Mouse (Mus musculus): ENCODE measurements around the gene B3gat1. TPM values are rescaled to one million over a fixed set of nuclear protein-coding genes. Genes with fewer than 3 reads are reported as not detected.

Gene B3gat1
- polyA plus RNA-seq, 1 experiment from 2014 or later: 0.19 TPM

DNA sequence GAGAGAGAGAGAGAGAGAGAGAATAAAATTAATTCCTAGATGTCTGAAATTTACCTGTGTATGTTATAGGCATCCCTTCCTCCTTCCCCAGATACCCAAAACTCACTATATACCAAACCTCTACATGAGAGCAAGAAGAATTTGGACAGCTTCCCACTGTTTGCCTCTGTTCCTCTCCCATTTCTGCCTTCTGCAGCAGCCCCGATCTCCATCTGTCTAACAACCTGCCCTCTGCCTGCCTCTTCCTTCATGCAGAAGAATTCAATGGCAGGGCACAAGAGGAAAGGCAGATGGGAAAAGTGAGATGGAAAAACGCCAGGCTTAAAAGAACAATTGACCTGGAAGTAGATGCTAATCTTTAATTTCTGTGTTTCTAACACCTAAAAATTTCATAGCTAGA is 5.0 kb upstream of the B3gat1 start:
- H3K4me1 ChIP-seq: peaks cover 5% of the 10 kb centered on the region; the same call in 1 of the 2 replicates
- H3K4me2 ChIP-seq (replicated peaks): no peak overlapping the region
- H3K9ac ChIP-seq: no peak overlapping the region
- no peaks in the 10 kb centered on the region for H3K9me3 ChIP-seq
- WGBS: 79% methylated on average over 2 of the region's 2 CpGs
- no peak for ATAC-seq (ENCODE audit: low FRiP score, low read depth)
- no peaks in the 10 kb centered on the region for H3K36me3 ChIP-seq
- H3K27ac ChIP-seq: no peak overlapping the region
- H3K4me3 ChIP-seq: no peak overlapping the region
- H3K27me3 ChIP-seq: peaks cover 24% of the 10 kb centered on the region

DNA sequence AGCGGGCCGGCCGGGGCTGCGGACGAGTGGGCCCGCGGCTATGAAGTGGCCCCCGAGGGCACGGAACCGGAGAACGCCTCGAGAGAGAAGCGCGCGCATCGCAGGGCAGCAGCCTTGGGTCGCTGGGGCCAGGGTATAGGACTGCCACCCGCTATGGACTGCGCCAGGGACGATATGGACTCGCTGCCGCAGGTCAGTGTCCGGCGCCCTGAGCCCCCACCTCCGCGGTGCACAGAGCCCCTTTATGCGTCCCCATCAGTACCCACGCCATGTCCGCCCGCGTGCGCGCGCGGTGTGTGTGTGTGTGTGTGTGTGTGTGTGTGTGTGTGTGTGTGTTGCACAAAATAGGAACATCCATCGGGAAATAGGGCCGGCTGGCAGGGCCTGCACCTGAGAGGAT is 458 bp downstream of the B3gat1 start:
- 2% methylated on average over 37 of the region's 37 CpGs for WGBS
- peak overlapping the region; percentile 65 for H3K9ac ChIP-seq
- peak; percentile 52 for ATAC-seq (ENCODE audit: low FRiP score, low read depth)

DNA sequence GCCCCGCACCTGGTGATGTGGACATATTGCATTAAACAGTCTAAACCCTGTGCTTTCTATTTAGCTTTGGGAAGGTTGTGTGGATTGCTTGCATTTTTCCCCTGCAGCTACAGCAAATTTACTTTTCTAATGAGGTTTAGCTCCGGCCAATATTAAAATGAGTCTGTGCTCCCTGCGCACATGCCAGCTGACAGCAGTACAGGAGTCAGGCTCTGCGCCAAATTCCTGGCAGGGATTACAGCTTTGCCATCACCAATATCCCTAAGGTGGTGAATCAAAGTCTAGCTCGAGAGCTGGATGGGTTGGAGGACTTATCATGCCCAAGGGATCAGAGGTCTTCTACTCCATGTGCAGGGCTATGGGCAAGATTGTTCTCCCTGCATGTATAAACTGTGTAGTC is 3.6 kb downstream of the B3gat1 start:
- H3K4me2 ChIP-seq (replicated peaks): no peak overlapping the region
- ATAC-seq (ENCODE audit: low FRiP score, low read depth): no peak

More for the DNA sequence above, 458 bp downstream of the B3gat1 start:
- peaks cover 57% of the 10 kb centered on the region for H3K27me3 ChIP-seq
- peak overlapping the region; percentile 95 for H3K4me2 ChIP-seq (replicated peaks)
- no peak overlapping the region for H3K27ac ChIP-seq
- no peaks in the 10 kb centered on the region for H3K36me3 ChIP-seq
- H3K9me3 ChIP-seq: no peaks in the 10 kb centered on the region
- H3K4me3 ChIP-seq: peak overlapping the region; percentile 55
- H3K4me1 ChIP-seq: peaks cover 14% of the 10 kb centered on the region

DNA sequence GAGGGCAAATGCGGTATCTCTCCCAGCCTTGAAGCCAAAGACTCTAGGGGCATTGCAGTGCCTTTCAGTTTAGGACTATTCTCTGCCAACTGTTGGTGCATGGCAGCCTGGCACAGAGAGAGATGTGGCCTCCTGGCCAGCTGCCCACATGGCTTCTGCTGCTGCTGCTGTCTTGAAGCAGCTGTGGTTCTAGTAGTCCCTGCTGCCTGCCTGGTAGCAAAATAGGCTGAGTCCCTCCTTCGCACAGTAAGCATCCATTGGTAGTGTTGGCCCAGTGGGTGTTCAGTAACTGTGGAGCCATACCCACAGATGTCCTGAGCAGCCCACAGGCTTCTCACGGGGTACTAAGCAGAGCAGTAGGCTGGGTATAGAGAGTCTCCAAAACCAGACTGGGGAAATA is 9.3 kb downstream of the B3gat1 start:
- H3K4me2 ChIP-seq (replicated peaks): no peak overlapping the region
- 94% methylated on average over 3 of the region's 3 CpGs for WGBS
- no peaks in the 10 kb centered on the region for H3K9me3 ChIP-seq
- no peak overlapping the region for H3K4me3 ChIP-seq
- H3K9ac ChIP-seq: no peak overlapping the region
- H3K36me3 ChIP-seq: no peaks in the 10 kb centered on the region
- ATAC-seq (ENCODE audit: low FRiP score, low read depth): no peak
- no peaks in the 10 kb centered on the region for H3K4me1 ChIP-seq
- H3K27ac ChIP-seq: no peak overlapping the region
- H3K27me3 ChIP-seq: no peaks in the 10 kb centered on the region

More for the DNA sequence above, 3.6 kb downstream of the B3gat1 start:
- Histone ChIP-seq H3K9me3 (no peaks in the 10 kb centered on the region), H3K4me3 (no peak overlapping the region), H3K27ac (no peak overlapping the region), H3K27me3 (peaks cover 48% of the 10 kb centered on the region), H3K4me1 (peaks cover 14% of the 10 kb centered on the region), H3K9ac (no peak overlapping the region), H3K36me3 (no peaks in the 10 kb centered on the region)
- WGBS: 71% methylated on average over 5 of the region's 5 CpGs

DNA sequence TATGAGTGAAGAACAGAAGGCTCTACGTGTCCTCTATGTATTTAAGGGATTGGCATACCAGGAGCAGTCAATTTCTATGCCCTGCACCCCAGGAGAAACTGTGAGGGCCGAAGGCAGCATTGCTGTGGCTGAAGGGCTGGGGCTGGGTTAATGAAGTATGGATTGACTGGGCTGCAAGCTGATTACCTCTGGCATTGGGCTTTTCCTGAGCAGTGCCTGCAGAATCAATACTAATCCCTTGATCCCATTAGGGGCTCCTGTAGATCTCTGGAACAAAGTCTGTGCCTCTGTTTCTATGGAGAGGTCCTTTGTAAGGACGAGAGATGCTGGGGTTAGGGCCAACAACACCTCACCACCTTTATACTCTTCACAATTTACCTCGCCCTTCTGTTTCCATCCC is 13.6 kb downstream of the B3gat1 start:
- H3K9me3 ChIP-seq: no peaks in the 10 kb centered on the region
- ATAC-seq (ENCODE audit: low FRiP score, low read depth): no peak
- WGBS: 61% methylated on average over 4 of the region's 4 CpGs
- no peaks in the 10 kb centered on the region for H3K4me1 ChIP-seq
- no peak overlapping the region for H3K9ac ChIP-seq
- no peak overlapping the region for H3K4me3 ChIP-seq
- H3K27ac ChIP-seq: no peak overlapping the region
- no peak overlapping the region for H3K4me2 ChIP-seq (replicated peaks)
- H3K36me3 ChIP-seq: no peaks in the 10 kb centered on the region
- H3K27me3 ChIP-seq: no peaks in the 10 kb centered on the region

DNA sequence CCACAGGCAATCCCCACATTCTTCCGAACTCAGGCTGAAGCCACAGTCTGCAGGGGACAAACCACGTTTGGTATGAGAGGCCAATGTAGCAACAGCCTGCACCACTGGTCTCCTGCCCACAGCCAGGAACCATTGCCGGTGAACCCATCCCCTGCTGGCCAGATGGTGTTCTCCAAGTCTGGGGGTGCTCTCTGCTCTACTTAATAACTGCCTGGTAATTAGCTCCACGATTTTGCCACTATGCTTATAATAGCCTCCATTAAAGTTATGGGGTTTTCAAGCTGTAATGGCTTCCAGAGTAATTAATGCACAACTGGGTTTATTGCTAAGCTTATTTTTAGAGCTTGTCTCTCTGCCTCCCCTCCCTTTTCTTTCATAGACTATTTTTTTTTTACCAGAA is 15.4 kb downstream of the B3gat1 start:
- WGBS: 52% methylated on average over 4 of the region's 4 CpGs
- H3K4me1 ChIP-seq: no peaks in the 10 kb centered on the region
- no peak for ATAC-seq (ENCODE audit: low FRiP score, low read depth)
- no peak overlapping the region for H3K27ac ChIP-seq
- H3K9me3 ChIP-seq: no peaks in the 10 kb centered on the region
- no peak overlapping the region for H3K4me3 ChIP-seq
- H3K9ac ChIP-seq: no peak overlapping the region
- no peaks in the 10 kb centered on the region for H3K27me3 ChIP-seq
- no peak overlapping the region for H3K4me2 ChIP-seq (replicated peaks)
- H3K36me3 ChIP-seq: no peaks in the 10 kb centered on the region

DNA sequence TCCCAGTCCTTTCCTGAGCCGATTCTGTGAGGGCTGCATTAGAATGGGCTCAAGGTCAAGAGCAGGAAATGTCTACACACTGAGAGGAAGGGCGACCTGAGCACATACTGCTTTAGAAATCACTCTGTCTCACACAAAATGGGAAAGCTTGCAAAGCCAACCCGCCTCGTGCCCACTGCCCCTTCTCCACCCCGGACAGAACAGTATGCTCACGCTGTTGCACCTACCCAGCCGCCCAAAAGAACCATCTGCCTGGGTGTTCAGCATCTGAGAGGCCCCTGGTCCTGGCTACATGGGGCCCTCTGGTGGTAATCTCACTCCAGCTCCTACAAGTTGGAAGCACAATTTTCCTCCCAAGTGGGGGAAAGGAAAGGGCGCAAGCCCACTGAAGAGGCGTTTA is 26.6 kb downstream of the B3gat1 start:
- Histone ChIP-seq H3K27ac (no peak overlapping the region), H3K27me3 (no peaks in the 10 kb centered on the region), H3K4me3 (no peak overlapping the region), H3K9me3 (no peaks in the 10 kb centered on the region), H3K36me3 (no peaks in the 10 kb centered on the region), H3K4me2 (replicated peaks) (no peak overlapping the region), H3K4me1 (no peaks in the 10 kb centered on the region), H3K9ac (no peak overlapping the region)
- no peak for ATAC-seq (ENCODE audit: low FRiP score, low read depth)
- 42% methylated on average over 9 of the region's 9 CpGs for WGBS

DNA sequence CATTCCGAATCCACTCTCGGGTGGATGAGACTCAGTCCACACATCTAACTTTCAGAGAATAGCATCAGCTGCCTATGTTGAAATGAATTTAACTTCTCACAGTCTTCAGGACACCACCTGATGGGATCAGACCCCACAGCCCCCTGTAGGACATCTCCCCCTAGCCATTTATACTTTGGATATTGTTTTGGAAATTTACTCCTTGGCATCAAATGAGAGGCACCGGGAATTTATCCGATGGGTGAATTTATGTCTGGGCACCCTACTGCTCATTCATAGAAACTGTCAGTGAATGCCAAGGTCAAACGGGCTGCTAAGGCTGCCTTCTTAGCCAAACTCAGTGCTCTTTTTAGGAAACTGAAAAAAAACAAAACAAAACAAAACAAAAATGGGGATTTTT is 27.0 kb downstream of the B3gat1 start:
- WGBS: 85% methylated on average over 5 of the region's 5 CpGs
- no peak for ATAC-seq (ENCODE audit: low FRiP score, low read depth)
- H3K36me3 ChIP-seq: no peaks in the 10 kb centered on the region
- H3K27me3 ChIP-seq: no peaks in the 10 kb centered on the region
- H3K4me2 ChIP-seq (replicated peaks): no peak overlapping the region
- no peak overlapping the region for H3K9ac ChIP-seq
- no peak overlapping the region for H3K27ac ChIP-seq
- no peaks in the 10 kb centered on the region for H3K9me3 ChIP-seq
- no peak overlapping the region for H3K4me3 ChIP-seq
- no peaks in the 10 kb centered on the region for H3K4me1 ChIP-seq

DNA sequence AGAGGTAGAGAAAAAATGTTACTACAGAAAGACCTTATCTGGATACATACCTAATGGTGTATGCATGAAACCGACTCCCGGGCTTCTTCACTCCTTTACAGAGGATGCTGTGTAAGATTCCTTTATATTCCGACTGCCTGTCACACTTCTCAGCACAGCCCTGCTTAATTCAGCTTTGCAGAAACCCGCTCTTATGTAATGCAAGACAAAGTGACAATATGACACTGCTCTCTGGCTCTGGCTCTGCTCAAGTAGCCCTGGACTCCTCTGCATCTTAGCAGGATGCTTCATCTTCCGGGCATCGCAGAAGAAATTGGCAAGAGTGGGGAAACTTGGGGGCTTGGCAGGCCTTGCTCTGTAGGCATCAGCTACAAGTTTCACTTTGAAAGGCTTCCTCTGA is 28.9 kb downstream of the B3gat1 start:
- Histone ChIP-seq H3K4me2 (replicated peaks) (no peak overlapping the region), H3K27ac (no peak overlapping the region), H3K9ac (no peak overlapping the region), H3K4me3 (no peak overlapping the region), H3K27me3 (no peaks in the 10 kb centered on the region), H3K4me1 (no peaks in the 10 kb centered on the region), H3K36me3 (no peaks in the 10 kb centered on the region), H3K9me3 (no peaks in the 10 kb centered on the region)
- no peak for ATAC-seq (ENCODE audit: low FRiP score, low read depth)
- WGBS: 88% methylated on average over 6 of the region's 6 CpGs

DNA sequence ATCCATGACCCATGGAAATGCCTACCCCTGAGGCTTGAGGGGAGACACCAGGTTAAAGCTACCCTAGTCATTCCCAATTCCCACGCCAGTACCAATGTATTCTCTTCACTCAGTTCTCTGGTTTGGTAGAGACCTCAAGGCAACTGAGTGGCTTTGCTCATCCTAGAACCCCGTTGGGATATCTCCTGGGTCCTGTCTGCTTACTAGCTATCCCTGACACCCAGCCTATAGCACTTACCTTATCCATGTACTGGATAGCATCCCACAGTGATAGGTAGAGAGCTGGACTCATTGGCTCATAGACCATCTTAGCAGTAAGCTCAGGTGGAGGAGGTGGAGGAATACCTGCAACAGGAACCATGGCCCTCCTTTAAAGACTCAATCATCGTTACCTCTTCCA is 34.7 kb downstream of the B3gat1 start:
- no peak for ATAC-seq (ENCODE audit: low FRiP score, low read depth)
- no peaks in the 10 kb centered on the region for H3K9me3 ChIP-seq
- H3K4me3 ChIP-seq: no peak overlapping the region

DNA sequence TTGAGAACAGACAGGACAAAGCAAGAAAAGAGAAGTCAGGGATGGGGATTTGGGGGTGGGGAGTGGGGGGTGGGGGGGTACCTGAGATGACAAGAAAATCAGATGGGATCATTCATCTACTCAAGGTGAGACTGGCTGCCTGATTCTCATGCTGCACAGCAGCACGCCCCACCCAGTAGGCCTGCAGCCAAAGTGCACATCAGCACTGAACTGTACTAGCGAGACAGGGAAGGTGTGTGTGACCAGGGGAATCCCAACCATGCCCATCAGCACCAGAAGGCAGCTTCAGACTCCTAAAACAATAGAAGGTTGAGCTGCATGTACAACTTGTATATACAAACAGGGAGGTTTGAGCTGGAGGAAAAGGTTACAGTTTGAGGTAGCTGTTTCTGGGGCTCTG is 42.2 kb downstream of the B3gat1 start:
- Histone ChIP-seq H3K27ac (no peak overlapping the region), H3K4me3 (no peak overlapping the region), H3K27me3 (no peaks in the 10 kb centered on the region), H3K9me3 (no peaks in the 10 kb centered on the region), H3K36me3 (no peaks in the 10 kb centered on the region), H3K4me1 (no peaks in the 10 kb centered on the region), H3K9ac (no peak overlapping the region), H3K4me2 (replicated peaks) (no peak overlapping the region)
- WGBS: 75% methylated on average over 2 of the region's 2 CpGs
- ATAC-seq (ENCODE audit: low FRiP score, low read depth): no peak

More for the DNA sequence above, 34.7 kb downstream of the B3gat1 start:
- no peak overlapping the region for H3K9ac ChIP-seq
- H3K27me3 ChIP-seq: no peaks in the 10 kb centered on the region
- 77% methylated on average over 3 of the region's 3 CpGs for WGBS
- no peaks in the 10 kb centered on the region for H3K36me3 ChIP-seq
- no peaks in the 10 kb centered on the region for H3K4me1 ChIP-seq
- no peak overlapping the region for H3K27ac ChIP-seq
- no peak overlapping the region for H3K4me2 ChIP-seq (replicated peaks)

DNA sequence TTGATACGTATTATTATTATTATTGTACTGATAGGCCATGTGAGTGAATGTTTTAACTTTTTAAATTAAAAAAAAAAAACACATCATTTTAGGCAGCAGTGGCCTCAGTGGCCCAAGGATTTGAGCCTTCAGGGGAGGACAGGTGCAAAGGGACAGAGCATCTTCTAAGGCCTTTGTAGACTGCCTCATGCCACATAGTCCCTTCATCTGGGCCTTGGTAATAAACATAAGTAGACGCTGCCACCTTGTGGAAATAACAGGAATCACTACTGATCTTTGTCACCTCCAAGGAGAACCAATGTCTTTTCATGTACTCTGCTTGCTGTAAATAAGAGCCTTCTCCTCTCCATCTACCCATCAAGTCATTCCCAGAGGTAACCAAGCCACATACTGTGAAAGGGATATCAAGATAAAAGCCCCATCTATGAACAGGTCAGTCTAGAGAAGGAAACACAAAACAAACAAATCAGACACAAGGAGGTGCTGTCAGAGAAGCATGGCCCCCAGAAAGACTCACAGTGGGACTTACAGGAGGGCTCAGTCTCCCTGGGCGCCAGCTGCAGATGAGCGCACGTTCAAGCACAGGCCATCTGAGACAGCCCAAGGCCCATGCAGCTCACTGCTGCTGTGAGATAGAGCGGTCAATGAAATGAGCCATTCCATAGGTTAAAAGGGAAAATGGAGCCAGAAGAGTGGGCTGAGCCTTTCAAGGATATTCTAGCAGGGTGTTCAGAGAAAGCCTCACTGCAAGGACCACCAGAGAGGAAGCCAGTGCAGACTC is 42.8 kb downstream of the B3gat1 start:
- Histone ChIP-seq H3K4me2 (replicated peaks) (no peak overlapping the region), H3K9me3 (no peaks in the 10 kb centered on the region), H3K27ac (no peak overlapping the region), H3K36me3 (no peaks in the 10 kb centered on the region), H3K4me3 (no peak overlapping the region), H3K27me3 (no peaks in the 10 kb centered on the region), H3K9ac (no peak overlapping the region), H3K4me1 (no peaks in the 10 kb centered on the region)
- WGBS: 62% methylated on average over 6 of the region's 6 CpGs
- peak; percentile 63; the same call in 1 of the 2 replicates for ATAC-seq (ENCODE audit: low FRiP score, low read depth)

DNA sequence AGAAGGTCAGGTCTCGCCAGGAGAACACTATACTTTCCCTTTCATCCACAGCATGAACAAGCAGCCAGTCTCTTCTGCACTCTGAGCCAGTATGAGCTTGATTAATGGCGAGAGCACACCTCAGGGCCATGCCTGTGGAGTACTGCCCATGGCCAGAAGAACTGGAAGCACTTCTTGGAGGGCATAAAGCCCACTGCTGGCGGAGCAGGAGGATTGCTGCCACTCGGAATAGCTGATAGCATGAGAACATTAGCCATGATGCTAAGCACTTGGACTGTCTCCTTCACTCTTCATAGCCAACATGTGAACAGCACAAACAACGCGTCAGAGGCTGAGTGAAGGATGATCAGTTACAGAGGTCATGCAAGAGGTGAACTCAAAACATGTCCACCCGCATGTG is 44.9 kb downstream of the B3gat1 start:
- 81% methylated on average over 7 of the region's 7 CpGs for WGBS
- no peaks in the 10 kb centered on the region for H3K27me3 ChIP-seq

More for the DNA sequence above, 44.9 kb downstream of the B3gat1 start:
- no peaks in the 10 kb centered on the region for H3K36me3 ChIP-seq
- H3K9me3 ChIP-seq: no peaks in the 10 kb centered on the region
- no peaks in the 10 kb centered on the region for H3K4me1 ChIP-seq
- ATAC-seq (ENCODE audit: low FRiP score, low read depth): no peak
- no peak overlapping the region for H3K4me3 ChIP-seq
- no peak overlapping the region for H3K9ac ChIP-seq
- no peak overlapping the region for H3K4me2 ChIP-seq (replicated peaks)
- no peak overlapping the region for H3K27ac ChIP-seq
